Mouse (Mus musculus): ENCODE results near the gene Slc7a11. TPM values are rescaled to one million over a fixed set of nuclear protein-coding genes. Genes with fewer than 3 reads are reported as not detected.
A peak's percentile ranks its signal among the peaks of the same experiment; 100 is the strongest.

Slc7a11 gene
- total RNA-seq, 2 experiments from 2014 or later: 23.6 to 27.6 TPM

- DNase-seq: no peak
These were observed 459.8 kb downstream of the Slc7a11 start for GRCm38 (mm10) chr3:49983429-49984268.

GRCm38 (mm10) chr3:49973994-49974393, 469.4 kb downstream of the Slc7a11 start:
- no peak for DNase-seq

GRCm38 (mm10) chr3:49965569-49965968, 477.8 kb downstream of the Slc7a11 start:
- no peak for DNase-seq

GRCm38 (mm10) chr3:49960581-49960980, 482.8 kb downstream of the Slc7a11 start:
- DNase-seq: no peak

- no peak for DNase-seq
These were observed 496.6 kb downstream of the Slc7a11 start for GRCm38 (mm10) chr3:49946845-49947244.

GRCm38 (mm10) chr3:49944783-49945182, 498.6 kb downstream of the Slc7a11 start:
- DNase-seq: peak; percentile 6 to 17

- DNase-seq: no peak
These were observed 505.8 kb downstream of the Slc7a11 start for GRCm38 (mm10) chr3:49937611-49938010.

GRCm38 (mm10) chr3:49929496-49929895, 513.9 kb downstream of the Slc7a11 start:
- DNase-seq: no peak

- no peak for DNase-seq
These were observed 514.7 kb downstream of the Slc7a11 start for GRCm38 (mm10) chr3:49928509-49929263.

- DNase-seq: no peak
These were observed 529.5 kb downstream of the Slc7a11 start for GRCm38 (mm10) chr3:49913929-49914328.

GRCm38 (mm10) chr3:49910922-49911321, 532.5 kb downstream of the Slc7a11 start:
- DNase-seq: no peak

GRCm38 (mm10) chr3:49908426-49909341, 534.7 kb downstream of the Slc7a11 start:
- no peak for DNase-seq

- DNase-seq: no peak
These were observed 549.5 kb downstream of the Slc7a11 start for GRCm38 (mm10) chr3:49893945-49894344.

GRCm38 (mm10) chr3:49887359-49887758, 556.1 kb downstream of the Slc7a11 start:
- no peak for DNase-seq

GRCm38 (mm10) chr3:49886220-49886945, 557.0 kb downstream of the Slc7a11 start:
- no peak for DNase-seq

- DNase-seq: no peak
These were observed 562.9 kb downstream of the Slc7a11 start for GRCm38 (mm10) chr3:49880496-49880895.

- DNase-seq: no peak
These were observed 572.6 kb downstream of the Slc7a11 start for GRCm38 (mm10) chr3:49870786-49871185.

GRCm38 (mm10) chr3:49867951-49868584, 575.3 kb downstream of the Slc7a11 start:
- no peak for DNase-seq

- no peak for DNase-seq
These were observed 576.1 kb downstream of the Slc7a11 start for GRCm38 (mm10) chr3:49867147-49867950.

- DNase-seq: no peak
These were observed 577.3 kb downstream of the Slc7a11 start for GRCm38 (mm10) chr3:49866061-49866515.
